Mouse (Mus musculus): ENCODE results near the gene Olr1. TPM values are rescaled to one million over a fixed set of nuclear protein-coding genes. Genes with fewer than 3 reads are reported as not detected.

The Olr1 gene
- total and polyA plus RNA-seq, 3 experiments = not detected

GRCm38 (mm10) chr6:129527416-129527815, 20.5 kb upstream of the Olr1 start:
- Histone ChIP-seq H3K36me3 (replicated peaks in 1 of 2; ENCODE audit: control insufficient read depth in 1 of 2, insufficient read depth in 1 of 2, low read length in 1 of 2) (no peaks in the 10 kb centered on the region), H3K4me1 (ENCODE audit: control insufficient read depth in 1 of 2, insufficient read depth in 2 of 2) (peaks cover 0 to 2% of the 10 kb centered on the region in 2 experiments; a peak in 1 of 4 replicates), H3K9ac (ENCODE audit: insufficient read depth, low read depth) (no peak overlapping the region), H3K27ac (ENCODE audit: insufficient read depth, low read depth) (no peak overlapping the region), H3K79me2 (replicated peaks; ENCODE audit: control insufficient read depth, extremely low read depth, insufficient read depth, poor library complexity, severe bottlenecking) (no peaks in the 10 kb centered on the region), H3K4me2 (ENCODE audit: insufficient read depth, low read depth, poor library complexity, severe bottlenecking) (no peak overlapping the region), H3K9me3 (replicated peaks; ENCODE audit: low read length) (no peaks in the 10 kb centered on the region), H3K27me3 (replicated peaks) (no peaks in the 10 kb centered on the region), H3K4me3 (replicated peaks in 1 of 3; ENCODE audit: low read depth in 2 of 3, low read length in 2 of 3, poor library complexity in 1 of 3) (no peak overlapping the region)
- no peak for DNase-seq (ENCODE audit: extremely low read depth)
- in situ Hi-C loops (cut with MboI; ENCODE audit: low pct_ligation_motif_present, low pct_unique_long_range_greater_than_20kb, low sequenced_read_pairs) (loop anchor here (25.0 kb wide), 1 partner anchor 265 kb away; no protein-coding TSS in a partner anchor), dilution Hi-C loops (cut with MboI; ENCODE audit: extremely low pct_ligation_motif_present, extremely low pct_unique_long_range_greater_than_20kb, low sequenced_read_pairs) (no loop called here)
- no peak for TF ChIP-seq KAT2A (IDR thresholded peaks at IDR 0.05; ENCODE audit: insufficient replicate concordance, low read length)
- TF ChIP-seq ZNF384 (IDR thresholded peaks at IDR 0.05; ENCODE audit: low read depth, low read length) = no peak
- TF ChIP-seq ELF1 (IDR thresholded peaks at IDR 0.05; ENCODE audit: low read depth, low read length) = no peak
- TF ChIP-seq ETS1 (conservative IDR thresholded peaks at IDR 0.05; ENCODE audit: low read depth, low read length) = no peak
- no peak for TF ChIP-seq SMC3 (IDR thresholded peaks at IDR 0.05; ENCODE audit: low read depth, low read length)
- TF ChIP-seq GABPA (IDR thresholded peaks at IDR 0.05; ENCODE audit: insufficient replicate concordance, low read depth, low read length) = no peak
- TF ChIP-seq EP300 (IDR thresholded peaks at IDR 0.05; ENCODE audit: low read length) = no peak
- no peak for TF ChIP-seq CHD2 (IDR thresholded peaks at IDR 0.05; ENCODE audit: low read length)
- TF ChIP-seq ZMIZ1 (IDR thresholded peaks at IDR 0.05; ENCODE audit: low read depth, low read length) = no peak
- TF ChIP-seq BHLHE40 (IDR thresholded peaks at IDR 0.05; ENCODE audit: low read depth, low read length) = no peak
- TF ChIP-seq MAFK (IDR thresholded peaks at IDR 0.05; ENCODE audit: insufficient replicate concordance, low read length) = no peak
- TF ChIP-seq POLR2AphosphoS2 (IDR thresholded peaks at IDR 0.05; ENCODE audit: low read depth, low read length) = no peak
- TF ChIP-seq ZKSCAN1 (IDR thresholded peaks at IDR 0.05; ENCODE audit: borderline replicate concordance, low read depth, low read length) = no peak
- no peak for TF ChIP-seq TBP (conservative IDR thresholded peaks at IDR 0.05; ENCODE audit: low read depth, low read length)

GRCm38 (mm10) chr6:129526069-129526468, 19.1 kb upstream of the Olr1 start:
- H3K9me3 ChIP-seq (replicated peaks; ENCODE audit: low read length) = no peaks in the 10 kb centered on the region
- no peak overlapping the region for H3K27ac ChIP-seq (ENCODE audit: insufficient read depth, low read depth)
- H3K79me2 ChIP-seq (replicated peaks; ENCODE audit: control insufficient read depth, extremely low read depth, insufficient read depth, poor library complexity, severe bottlenecking) = no peaks in the 10 kb centered on the region
- in situ Hi-C loops (cut with MboI; ENCODE audit: low pct_ligation_motif_present, low pct_unique_long_range_greater_than_20kb, low sequenced_read_pairs) = loop anchor here (25.0 kb wide), 1 partner anchor 264 kb away; no protein-coding TSS in a partner anchor
- H3K4me3 ChIP-seq (replicated peaks in 1 of 3; ENCODE audit: low read depth in 2 of 3, low read length in 2 of 3, poor library complexity in 1 of 3) = no peak overlapping the region
- no peak overlapping the region for H3K9ac ChIP-seq (ENCODE audit: insufficient read depth, low read depth)
- no peaks in the 10 kb centered on the region for H3K27me3 ChIP-seq (replicated peaks)
- H3K36me3 ChIP-seq (replicated peaks in 1 of 2; ENCODE audit: control insufficient read depth in 1 of 2, insufficient read depth in 1 of 2, low read length in 1 of 2) = no peaks in the 10 kb centered on the region
- DNase-seq (ENCODE audit: extremely low read depth) = no peak
- H3K4me1 ChIP-seq (ENCODE audit: control insufficient read depth in 1 of 2, insufficient read depth in 2 of 2) = no peaks in the 10 kb centered on the region
- TF ChIP-seq NELFE (IDR thresholded peaks at IDR 0.05; ENCODE audit: low read depth, low read length) (no peak), MEF2A (IDR thresholded peaks at IDR 0.05; ENCODE audit: borderline replicate concordance, low read depth, low read length) (no peak), GABPA (IDR thresholded peaks at IDR 0.05; ENCODE audit: insufficient replicate concordance, low read depth, low read length) (no peak), CHD1 (IDR thresholded peaks at IDR 0.05; ENCODE audit: low read depth, low read length) (no peak), JUND (conservative IDR thresholded peaks at IDR 0.05; ENCODE audit: low read depth, low read length) (no peak), EP300 (IDR thresholded peaks at IDR 0.05; ENCODE audit: low read length) (no peak), SIN3A (IDR thresholded peaks at IDR 0.05; ENCODE audit: low read length) (no peak), ZKSCAN1 (IDR thresholded peaks at IDR 0.05; ENCODE audit: borderline replicate concordance, low read depth, low read length) (no peak), ETS1 (conservative IDR thresholded peaks at IDR 0.05; ENCODE audit: low read depth, low read length) (no peak), MAZ (IDR thresholded peaks at IDR 0.05; ENCODE audit: low read depth, low read length) (no peak), UBTF (IDR thresholded peaks at IDR 0.05; ENCODE audit: low read depth, low read length) (no peak), BHLHE40 (IDR thresholded peaks at IDR 0.05; ENCODE audit: low read depth, low read length) (no peak), RAD21 (IDR thresholded peaks at IDR 0.05; ENCODE audit: low read depth, low read length) (no peak), ZC3H11A (IDR thresholded peaks at IDR 0.05; ENCODE audit: low read depth, low read length) (no peak), KAT2A (IDR thresholded peaks at IDR 0.05; ENCODE audit: insufficient replicate concordance, low read length) (no peak)
- H3K4me2 ChIP-seq (ENCODE audit: insufficient read depth, low read depth, poor library complexity, severe bottlenecking) = no peak overlapping the region
- dilution Hi-C loops (cut with MboI; ENCODE audit: extremely low pct_ligation_motif_present, extremely low pct_unique_long_range_greater_than_20kb, low sequenced_read_pairs) = no loop called here
